Mouse (Mus musculus) retina, postnatal 7 days (tissue): Measurements from ENCODE around the gene Ireb2.
"Not testable (repeated sequence)": the region's sequence is repeated elsewhere in the genome, so short reads cannot be mapped to it uniquely, and the experiment has no call there.

Experiments
- DNase-seq: peaks from one replicate; pipeline ENCODE4 v3.0.0-alpha.2; 2012; ENCODE audit warnings: low read depth, low spot score

The Ireb2 gene

DNA sequence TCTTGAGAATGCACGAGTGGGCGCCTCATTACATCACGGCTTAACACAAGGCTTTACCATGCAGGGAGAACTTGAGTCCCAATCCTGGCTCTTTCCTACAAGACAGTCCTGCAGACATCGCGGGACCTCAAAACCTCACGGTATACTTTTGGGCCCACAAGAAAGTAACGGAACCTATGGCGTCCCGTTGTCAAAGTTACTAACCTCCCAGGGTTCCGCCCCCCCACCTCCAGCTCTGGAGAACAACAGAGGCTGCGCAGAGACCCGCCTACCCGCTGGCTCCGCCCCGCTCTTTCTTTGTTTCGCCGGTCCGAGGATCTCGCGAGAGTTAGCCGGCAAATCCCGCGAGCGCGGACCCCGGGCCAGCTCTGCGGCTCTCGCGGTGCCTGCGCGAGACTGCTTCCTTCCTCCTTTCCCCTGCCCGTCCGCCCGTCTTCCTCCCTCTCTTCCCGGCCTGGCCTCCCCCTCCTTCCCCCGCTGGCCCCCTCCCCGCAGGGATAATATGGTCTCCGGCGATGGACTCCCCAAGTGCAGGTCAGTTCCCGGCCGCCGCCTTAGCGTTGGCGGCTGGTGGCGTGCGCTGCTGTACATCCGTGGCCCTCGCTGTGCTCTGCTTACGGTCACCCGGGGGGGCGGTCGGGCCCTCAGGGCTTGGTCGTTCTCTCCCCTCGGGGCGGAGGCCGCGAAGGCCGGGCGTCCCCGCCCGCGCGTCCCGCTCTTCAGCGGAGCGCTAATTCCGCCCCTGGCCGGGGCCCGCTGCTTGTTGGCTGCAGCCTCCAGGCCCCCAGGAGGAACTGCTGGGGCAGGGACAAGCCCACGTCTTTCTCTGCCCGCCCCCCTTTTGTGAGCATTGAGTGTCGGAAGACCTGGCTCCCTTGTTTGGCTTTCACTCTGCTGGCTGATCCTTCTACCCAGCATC, at the start of gene Ireb2:
TSS of gene Ireb2 (plus strand) at position 427 of the 919 bp plus-strand sequence.
- DNase-seq = peak; percentile 96

DNA sequence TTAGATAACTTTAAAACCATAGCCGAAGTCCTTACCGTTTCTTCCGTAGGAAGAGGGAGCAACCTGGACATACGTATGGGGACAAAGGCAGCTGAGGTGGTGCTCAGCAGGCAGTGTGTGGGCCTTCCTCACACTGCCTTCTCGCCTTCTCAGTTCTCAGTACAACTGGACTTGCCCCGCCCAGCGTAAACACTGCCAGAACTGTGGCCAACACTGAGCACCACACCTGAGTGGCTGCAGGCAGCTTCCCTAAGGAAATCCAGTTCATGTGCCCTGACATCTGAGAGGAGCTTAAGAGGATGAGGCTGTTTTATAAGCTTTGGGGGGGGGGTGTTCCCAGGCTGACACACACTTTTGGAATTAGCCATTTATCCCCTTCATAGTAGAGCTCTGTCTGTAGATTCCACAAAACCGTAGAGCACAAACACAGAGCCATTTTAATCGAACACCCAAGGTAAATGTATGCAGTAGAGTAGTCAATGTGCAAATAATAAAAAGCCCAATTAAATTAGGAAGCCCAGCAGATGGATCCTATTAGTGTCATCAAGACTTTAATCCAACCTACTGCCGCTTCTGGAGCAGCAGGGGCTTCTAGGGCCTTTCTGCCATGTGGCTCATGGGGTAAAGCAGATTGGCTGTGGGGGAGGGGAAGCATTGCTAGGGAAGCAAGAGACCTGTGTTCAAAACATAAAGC, 46.9 kb upstream of the Ireb2 start:
- DNase-seq = peak; percentile 53

DNA sequence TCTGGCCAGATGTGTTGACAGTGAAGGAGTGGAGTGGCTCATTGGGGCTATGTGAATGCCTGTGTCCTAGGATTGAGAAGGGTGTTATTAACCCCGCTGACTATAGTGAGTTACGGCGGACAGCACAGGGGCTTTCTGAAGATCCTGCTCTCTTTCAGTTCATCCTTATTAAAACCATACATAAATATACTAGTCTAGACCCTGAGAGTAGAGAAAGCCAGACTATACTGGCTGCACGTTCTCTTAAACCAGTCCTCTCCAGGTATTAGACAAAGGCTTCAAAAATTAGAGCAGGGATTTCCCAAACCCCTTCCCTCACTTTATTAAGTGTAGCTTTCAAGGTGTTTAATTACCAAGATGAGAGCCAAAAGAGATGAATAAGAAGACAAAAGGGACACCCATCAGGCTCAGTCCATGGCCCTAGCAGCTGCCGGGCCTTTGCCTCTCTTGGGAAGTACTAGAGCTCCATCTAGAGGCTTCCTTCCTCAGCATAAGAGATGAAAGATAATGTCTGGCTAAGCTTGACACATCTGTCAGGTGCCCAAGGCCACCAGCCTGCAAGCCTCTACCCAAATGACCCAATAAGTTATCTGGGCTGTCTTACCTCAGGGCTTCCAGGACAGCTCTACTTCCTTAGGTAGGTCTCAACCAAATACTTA, 42.0 kb upstream of the Ireb2 start:
- peak; percentile 69 for DNase-seq

DNA sequence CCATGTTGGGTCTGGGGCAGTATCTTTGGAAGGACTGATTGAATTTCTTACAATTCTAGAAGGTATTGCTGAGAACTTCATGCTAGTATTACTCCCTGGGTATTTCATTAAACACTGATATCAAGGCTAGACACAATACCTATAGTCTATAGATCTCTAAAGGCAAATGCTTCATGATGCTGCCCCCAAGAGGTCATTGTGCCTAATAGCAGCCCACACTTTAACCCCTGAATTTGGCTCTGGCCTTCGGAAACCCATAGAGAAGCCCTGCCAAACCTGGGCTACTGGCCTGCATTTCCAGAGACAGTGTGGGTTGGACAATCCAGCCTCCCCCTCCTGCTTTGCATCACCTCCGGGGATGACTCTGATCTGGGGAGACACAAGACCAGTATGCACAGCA, 33.8 kb upstream of the Ireb2 start:
- DNase-seq = no peak

DNA sequence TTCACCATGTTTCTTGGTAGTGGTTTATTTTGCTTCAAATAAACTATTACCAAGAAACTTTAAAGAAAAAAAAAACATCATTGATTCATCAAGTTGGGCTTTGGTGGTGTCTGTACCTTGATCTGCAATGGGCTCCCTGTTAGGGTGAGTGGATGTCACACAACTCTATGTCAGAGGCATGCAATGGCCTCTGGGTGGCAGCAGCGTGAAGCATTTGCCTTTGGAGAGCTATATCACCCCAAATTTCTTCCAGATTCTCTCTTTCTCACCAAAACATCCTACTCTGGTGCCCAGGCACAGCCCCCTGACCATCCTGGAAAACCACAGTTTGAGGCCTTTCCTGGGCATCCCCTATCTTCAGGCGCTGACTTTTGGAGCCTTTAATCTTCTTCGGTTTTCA, 33.0 kb upstream of the Ireb2 start:
- peak; percentile 33 for DNase-seq

DNA sequence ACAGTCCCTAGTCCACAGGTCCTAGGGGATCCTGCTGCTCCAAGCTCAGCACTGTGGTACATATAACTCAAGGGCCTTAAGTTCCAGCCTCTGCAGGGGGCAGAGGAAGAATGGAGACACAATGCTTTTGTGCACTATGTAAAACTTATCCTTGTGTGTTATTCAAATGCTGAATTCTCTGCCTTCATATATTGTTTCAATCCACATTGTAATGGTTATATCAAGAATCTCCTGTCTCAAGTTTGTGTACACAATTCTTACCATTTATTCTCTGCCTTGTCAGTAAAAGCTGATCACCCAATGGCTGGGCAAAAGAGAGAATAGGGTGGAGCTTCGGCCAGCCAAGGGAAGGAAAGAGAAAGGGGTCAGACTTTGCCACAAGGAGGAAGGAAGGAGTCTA, 29.8 kb upstream of the Ireb2 start:
- no peak for DNase-seq

DNA sequence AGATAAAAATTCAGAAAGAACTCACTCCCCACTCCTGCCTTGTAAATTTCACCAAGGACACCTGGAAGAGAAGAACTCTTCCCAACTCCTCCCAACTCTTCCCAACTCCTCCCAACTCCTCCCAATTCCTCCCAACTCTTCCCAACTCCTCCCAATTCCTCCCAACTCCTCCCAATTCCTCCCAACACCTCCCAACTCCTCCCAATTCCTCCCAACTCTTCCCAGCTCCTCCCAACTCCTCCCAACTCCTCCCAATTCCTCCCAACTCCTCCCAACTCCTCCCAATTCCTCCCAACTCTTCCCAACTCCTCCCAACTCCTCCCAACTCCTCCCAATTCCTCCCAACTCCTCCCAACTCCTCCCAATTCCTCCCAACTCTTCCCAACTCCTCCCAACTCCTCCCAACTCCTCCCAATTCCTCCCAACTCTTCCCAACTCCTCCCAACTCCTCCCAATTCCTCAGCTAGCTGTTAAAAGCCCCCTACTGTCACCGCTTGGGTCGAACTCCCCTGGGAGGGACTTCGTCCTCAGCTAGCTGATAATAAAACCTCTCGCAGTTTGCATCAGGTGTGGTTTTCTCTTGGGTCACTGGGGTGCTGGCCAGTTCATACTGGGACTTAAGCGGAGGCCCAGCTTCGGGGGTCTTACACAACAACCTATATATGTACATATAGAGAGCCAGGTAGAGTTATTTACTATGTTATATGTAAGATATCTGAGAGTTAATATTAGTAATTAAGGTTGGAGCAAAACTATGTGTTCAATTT, 27.5 kb upstream of the Ireb2 start:
- not testable (repeated sequence) for DNase-seq

DNA sequence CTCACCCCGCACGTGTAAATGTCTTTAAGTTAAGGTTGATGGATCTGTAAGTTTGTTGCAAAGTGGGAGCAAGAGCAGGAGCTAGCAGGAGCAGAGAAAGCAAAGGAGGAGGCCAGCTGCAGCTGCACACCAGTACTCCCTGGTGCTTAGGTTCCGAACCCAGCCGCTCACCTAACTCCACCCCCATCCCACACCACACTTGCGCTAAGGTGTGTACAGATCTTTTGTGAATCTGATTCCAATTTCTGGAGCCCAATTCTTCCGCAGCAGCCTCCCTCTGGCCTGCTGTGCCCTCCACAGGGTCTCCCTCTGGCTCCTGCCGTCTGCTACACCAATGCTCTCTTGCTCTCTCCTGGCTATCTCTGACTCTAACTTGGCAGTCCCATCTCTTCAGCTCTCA, 25.8 kb upstream of the Ireb2 start:
- no peak for DNase-seq

DNA sequence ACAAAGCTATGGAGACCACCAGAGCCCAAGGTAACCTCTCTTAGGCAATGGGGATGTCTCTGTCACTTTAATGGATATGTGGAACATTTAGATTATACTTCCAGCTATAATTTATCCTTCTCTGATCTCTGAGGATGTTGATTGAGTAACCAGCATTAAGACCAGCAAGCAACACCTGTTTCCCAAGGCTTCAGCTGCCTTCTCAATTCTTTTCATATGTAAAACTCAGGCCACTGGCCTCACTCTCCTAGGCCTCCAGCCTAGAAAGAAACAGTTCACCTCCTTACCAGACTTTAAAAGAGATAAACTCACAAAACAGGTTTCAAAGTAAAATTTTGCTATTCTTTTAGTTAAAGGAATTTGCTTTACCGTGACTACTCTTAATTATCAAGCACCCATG, 23.4 kb upstream of the Ireb2 start:
- DNase-seq = no peak

DNA sequence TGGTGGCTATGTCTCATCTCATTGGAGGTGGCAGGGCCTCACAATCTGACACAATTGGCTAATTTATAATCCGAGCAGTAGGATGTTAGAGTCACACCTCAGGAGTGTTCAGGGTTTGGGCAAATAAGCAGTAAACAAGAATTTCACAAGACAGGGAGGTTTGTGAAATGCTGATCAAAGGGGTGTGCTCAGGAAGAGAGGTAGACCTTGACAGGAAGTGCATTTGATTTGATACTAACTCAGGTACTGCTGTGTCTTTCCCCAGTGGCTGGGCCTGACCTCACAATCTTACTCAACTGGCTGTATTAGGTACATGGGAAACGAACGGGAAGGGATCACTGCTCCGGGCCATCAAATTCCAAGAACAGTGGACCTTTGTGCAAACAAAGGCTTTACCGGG, 21.3 kb upstream of the Ireb2 start:
- no peak for DNase-seq

DNA sequence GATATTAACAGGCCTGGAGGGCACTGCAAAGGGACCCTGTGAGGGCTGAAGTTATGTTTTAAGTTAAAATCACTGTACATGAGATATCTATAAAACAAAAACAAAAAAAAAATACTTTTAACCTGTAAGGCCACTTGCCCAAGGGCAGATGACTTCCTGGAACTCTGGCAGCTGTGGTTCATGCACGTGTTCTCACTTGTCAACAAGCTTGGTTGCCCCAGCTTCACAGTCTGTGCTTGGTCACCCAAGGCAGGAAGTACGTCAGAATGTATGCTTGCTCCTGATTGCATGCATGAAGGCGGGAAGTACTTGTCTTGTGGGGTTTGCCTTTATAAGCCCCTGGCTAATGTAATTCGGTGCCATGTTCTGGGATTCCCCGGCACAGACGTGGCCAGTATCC, 19.7 kb upstream of the Ireb2 start:
- DNase-seq = no peak

DNA sequence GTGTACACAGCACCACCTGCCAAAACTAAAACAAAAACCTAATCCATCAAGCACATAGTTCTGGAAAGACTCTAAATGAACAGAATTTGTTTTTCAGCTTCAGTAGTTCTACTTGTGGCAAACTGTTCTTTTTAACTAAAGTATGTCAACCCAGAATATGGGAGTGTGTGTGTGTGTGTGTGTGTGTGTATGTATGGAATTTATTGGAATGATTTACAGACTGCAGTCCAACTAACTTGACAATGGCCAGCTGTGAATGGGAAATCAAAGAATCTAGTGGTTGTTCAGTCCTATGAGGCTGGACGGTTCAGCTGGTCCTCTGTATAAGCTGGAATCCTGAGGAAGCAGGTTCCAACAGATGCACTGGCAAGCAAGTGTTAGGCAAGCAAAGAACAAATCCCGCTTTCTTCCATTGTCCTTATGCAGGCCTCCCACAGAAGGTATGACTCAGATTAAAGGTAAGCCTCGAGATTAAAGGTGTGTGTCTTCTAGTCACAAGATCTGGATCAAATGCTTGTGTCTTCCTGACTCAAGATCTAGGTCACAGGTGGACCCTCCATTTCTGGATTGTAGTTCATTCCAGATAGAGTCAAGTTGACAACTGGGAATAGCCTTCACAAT, 18.9 kb upstream of the Ireb2 start:
- no peak for DNase-seq

DNA sequence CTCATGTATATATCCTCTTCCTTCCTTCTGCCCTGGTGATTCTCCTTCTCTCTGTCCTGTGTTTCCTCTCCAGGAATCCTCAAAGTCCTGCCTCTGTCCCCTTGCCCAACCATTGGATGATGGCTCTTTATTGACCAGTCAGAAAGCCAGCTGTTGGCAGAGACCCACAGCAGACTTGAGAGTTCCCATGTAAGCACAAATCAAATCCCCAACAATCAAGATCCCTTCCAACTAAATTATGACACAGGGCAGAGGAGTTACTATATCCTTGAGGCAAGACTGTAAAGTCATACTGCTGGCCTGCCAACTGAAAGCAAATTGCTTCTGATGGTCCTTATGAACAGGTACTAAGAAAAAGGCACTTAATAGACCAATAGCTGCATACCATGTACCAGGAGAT, 15.4 kb upstream of the Ireb2 start:
- no peak for DNase-seq

DNA sequence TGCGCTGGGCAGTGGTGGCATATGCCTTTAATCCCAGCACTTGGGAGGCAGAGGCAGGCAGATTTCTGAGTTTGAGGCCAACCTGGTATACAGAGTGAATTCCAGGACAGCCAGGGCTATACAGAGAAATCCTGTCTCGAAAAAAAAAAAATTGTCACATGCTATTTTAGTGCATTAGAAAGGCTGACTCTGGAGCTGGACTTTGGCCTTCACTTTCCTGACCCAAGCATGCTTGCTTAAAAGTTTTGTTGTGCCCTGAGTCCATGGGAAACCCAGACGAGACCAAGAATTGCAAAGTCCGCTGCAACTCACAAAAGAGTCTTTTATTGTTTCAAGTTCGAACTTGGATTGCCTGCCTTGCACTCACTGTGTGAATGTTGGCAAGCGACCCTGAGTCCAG, 10.6 kb upstream of the Ireb2 start:
- DNase-seq = not testable (repeated sequence)

DNA sequence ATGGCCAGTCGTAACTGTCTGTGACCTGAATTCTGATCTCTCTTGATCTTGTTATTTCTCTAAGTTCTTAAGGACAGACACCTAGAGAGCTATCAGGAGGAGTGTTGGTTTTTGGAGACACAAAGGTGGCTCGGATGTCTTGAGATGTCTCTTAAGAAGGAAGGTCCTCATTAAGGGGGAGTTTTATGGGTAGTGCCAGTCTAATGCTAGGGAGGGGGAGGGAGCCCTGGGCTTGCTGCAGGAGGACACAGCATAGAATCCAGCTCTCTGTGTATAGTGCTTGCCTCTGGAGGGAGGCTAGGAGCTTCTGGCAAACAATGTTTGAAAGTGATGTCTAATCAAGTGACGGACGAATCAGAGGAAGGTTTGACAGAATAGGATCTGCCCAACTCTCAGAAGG, 10.0 kb upstream of the Ireb2 start:
- no peak for DNase-seq

DNA sequence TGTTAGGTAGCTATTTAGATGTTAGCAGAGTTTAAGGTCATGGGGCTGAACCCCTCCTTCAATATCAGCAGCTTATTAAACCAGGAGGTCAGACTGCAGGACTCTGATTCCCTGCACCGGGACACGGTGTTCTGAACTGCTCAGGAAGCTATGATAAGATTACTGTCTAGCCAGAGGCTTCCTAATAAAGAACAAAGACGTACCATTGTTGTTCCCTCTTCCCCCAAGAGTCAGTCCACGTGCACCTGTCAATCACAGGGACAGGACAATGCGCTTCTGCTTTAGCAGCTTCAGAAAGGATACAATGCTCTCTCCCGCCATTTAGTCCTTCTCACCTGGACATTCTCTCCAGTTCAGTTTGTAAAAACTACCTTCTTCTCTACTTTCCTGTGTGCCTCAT, 8.0 kb upstream of the Ireb2 start:
- DNase-seq = no peak

DNA sequence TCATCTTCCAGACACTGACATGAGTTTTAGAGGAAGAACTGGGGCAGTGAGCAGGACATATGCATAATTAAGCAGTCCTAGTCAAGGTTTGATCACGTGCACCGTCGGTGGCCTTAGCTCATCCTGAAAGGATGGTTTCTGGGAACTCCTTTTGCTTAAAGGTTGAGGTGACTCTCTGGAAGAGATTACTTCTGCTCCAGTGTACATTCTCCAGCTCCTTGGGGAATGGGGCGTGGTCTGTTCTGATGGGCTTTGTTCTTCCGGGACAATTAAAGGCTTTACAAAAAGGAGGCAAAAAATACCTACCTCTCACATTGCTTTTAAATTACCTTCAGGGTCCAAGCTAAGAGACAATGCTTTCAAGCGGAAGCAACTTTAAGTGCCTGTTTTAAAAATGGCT, 7.5 kb upstream of the Ireb2 start:
- no peak for DNase-seq

DNA sequence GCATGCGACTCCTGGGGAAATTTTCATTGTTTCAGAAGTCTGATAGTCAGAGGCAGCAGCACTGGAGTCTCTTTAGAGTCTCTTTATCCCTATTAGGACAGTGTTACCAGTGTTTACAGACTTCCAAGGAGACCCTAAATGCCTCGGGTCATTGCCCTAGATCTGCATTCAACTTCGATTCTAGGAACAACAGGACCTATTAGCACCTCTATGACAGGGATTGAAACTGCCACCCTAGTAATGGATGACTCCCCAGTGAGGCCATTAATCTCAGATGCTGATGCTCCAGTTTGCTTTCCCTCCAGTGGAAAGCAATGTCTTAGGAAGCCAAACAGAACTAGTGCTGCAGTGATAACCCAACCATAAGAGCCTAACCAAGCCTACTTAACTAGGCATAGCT, 6.1 kb upstream of the Ireb2 start:
- no peak for DNase-seq

DNA sequence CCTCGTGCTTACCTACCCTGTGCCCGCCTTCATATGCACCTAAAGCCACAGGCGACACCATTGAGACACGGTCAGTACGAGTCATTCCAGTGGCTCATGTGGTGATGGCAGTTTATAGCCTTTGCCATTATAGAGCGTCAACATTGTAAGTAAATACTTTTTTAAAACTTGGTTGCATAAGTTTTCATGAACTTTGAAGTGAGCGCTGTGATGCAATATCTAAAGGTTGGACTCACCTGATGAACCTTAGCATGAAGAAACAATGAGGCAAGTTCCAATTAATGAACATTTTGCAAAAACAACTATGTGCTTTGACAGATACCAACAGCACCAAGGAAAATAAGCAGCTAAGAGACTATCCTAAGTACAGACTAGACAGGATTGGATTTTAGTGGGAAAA, 3.1 kb upstream of the Ireb2 start:
- no peak for DNase-seq

DNA sequence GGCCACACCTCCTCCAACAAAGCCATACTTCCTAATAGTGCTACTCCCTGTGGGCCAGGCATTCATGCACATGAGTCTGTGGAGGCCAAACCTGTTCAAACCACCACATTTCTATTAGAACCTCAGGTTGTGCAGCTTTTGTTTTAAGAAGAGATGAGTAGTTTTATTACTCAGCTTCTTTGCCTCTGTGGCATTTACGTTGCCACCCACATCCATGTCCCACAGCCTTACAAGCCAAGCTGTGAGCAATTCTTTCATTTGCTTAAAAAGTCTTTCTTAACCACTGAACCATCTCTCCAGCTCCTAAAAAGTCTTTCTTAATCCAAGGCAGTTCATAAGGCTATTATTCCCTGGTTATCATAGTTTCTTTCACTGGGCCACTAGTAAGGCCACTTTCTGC, 15.2 kb downstream of the Ireb2 start:
- DNase-seq = no peak

DNA sequence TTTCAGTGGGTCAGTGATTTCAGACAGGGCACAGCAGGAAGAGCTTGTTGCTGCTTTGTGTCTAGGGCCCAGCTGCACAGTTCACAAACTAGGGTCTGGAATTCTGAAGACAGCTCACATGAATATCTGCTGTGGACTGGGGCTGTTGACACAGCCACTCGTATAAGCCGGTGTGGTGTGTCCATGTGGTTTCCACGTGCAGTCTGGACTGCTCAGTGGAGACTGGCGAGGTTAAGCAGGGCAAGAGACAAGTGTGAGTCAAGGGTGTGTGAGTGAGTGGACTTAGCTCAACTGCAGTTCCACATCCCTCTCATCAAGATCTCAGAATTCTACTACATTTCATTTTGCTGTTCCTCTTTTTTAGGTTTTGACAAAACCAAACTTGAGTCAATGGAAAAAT, 28.5 kb downstream of the Ireb2 start:
- DNase-seq = no peak
